Mouse (Mus musculus) embryonic facial prominence, embryonic 11.5 days (tissue): ENCODE measurements around the gene Naa80. TPM values are rescaled to one million over a fixed set of nuclear protein-coding genes. Genes with fewer than 3 reads are reported as not detected.
A peak's percentile ranks its signal among the peaks of the same experiment; 100 is the strongest.
"Not testable (repeated sequence)": the region's sequence is repeated elsewhere in the genome, so short reads cannot be mapped to it uniquely, and the experiment has no call there.

Experiments used
- ATAC-seq: fragments of 200-750 bp; cut with Nextera tagmentation; replicated peaks from 2 replicates; pipeline ENCODE4 v1.8.0; 2017; ENCODE audit warnings: low read depth; ENCODE audit not compliant: insufficient number of reproducible peaks, low FRiP score, low TSS enrichment
- DNase-seq: peaks from one replicate; pipeline ENCODE4 v3.0.0-alpha.2; 2015; ENCODE audit warnings: low spot score
- H3K27ac ChIP-seq: fragments of 300-500 bp; sonication (generic); replicated peaks from 2 replicates; pipeline ENCODE4 v1.5.1; 2014; ENCODE audit warnings: mild to moderate bottlenecking, low read depth, low read length, control low read depth
- H3K27me3 ChIP-seq: fragments of 300-500 bp; sonication (generic); 2 replicates; pipeline ENCODE4 v1.6.1; 2014; ENCODE audit warnings: mild to moderate bottlenecking, low read length, moderate library complexity, mixed read lengths; ENCODE audit not compliant: control insufficient read depth, insufficient read depth
- H3K36me3 ChIP-seq: fragments of 300-500 bp; sonication (generic); replicated peaks from 2 replicates; pipeline ENCODE4 v1.6.1; 2014; ENCODE audit warnings: low read depth, mild to moderate bottlenecking, low read length, moderate library complexity, mixed read lengths; ENCODE audit not compliant: control insufficient read depth, insufficient read depth
- H3K4me1 ChIP-seq: fragments of 300-500 bp; sonication (generic); 2 replicates; pipeline ENCODE4 v1.6.1; 2014; ENCODE audit warnings: low read length, mixed read lengths; ENCODE audit not compliant: control insufficient read depth, insufficient read depth
- H3K4me2 ChIP-seq: fragments of 300-500 bp; sonication (generic); 2 replicates; pipeline ENCODE4 v1.6.1; 2014; ENCODE audit warnings: low read depth, mild to moderate bottlenecking, control low read depth, low read length, moderate library complexity
- H3K4me3 ChIP-seq: fragments of 300-500 bp; sonication (generic); 2 replicates; pipeline ENCODE4 v1.5.1; 2014; ENCODE audit warnings: low read depth, low read length, control low read depth
- H3K9ac ChIP-seq: fragments of 300-500 bp; sonication (generic); replicated peaks from 2 replicates; pipeline ENCODE4 v1.6.1; 2014; ENCODE audit warnings: mild to moderate bottlenecking, control low read depth, low read length
- H3K9me3 ChIP-seq: fragments of 300-500 bp; sonication (generic); replicated peaks from 2 replicates; pipeline ENCODE4 v1.6.1; 2016; ENCODE audit warnings: mild to moderate bottlenecking, low read length, inconsistent platforms, mixed read lengths; ENCODE audit not compliant: control insufficient read depth
- WGBS: fragments of 180-500 bp; shearing (Covaris S2); extraction: QIAGEN DNeasy Blood & Tissue Kit; methylation state at CpG from one replicate; pipeline ENCODE4 v1.1.7; 2014; 5-methylcytosine and 5-hydroxymethylcytosine counted together
- polyA plus RNA-seq: library from polyadenylated mRNA; unstranded; fragments of >200 nt; fragmentation: Nextera tagmentation; extraction: Ambion mirVana; gene quantifications from 2 replicates; pipeline ENCODE4 v1.2.1, GENCODE M21; 2014

Naa80 gene
- polyA plus RNA-seq, 1 experiment from 2014 or later = 11.8 TPM

- Histone ChIP-seq H3K9ac (peak overlapping the region; percentile 87), H3K4me1 (0 out of 2 replicates have a peak, but pooled peaks cover 6% of the 10 kb centered on the region), H3K27ac (no peak overlapping the region), H3K9me3 (no peaks in the 10 kb centered on the region), H3K4me3 (peak overlapping the region; percentile 86), H3K36me3 (peaks cover 7% of the 10 kb centered on the region), H3K4me2 (peak overlapping the region; percentile 51), H3K27me3 (no peaks in the 10 kb centered on the region)
- DNase-seq = no peak
- no peak for ATAC-seq
- 50% methylated on average over 13 of the region's 13 CpGs for WGBS
Observed at GRCm38 (mm10) chr9:107570016-107570415, 8.7 kb upstream of the Naa80 start.

GRCm38 (mm10) chr9:107570845-107571244 is 7.8 kb upstream of the Naa80 start:
- Histone ChIP-seq H3K9ac (peak overlapping the region; percentile 87), H3K36me3 (peaks cover 7% of the 10 kb centered on the region), H3K4me1 (0 out of 2 replicates have a peak, but pooled peaks cover 6% of the 10 kb centered on the region), H3K4me3 (peak overlapping the region; percentile 86), H3K27ac (no peak overlapping the region), H3K9me3 (no peaks in the 10 kb centered on the region), H3K27me3 (no peaks in the 10 kb centered on the region), H3K4me2 (peak overlapping the region; percentile 51)
- ATAC-seq = no peak
- 94% methylated on average over 21 of the region's 21 CpGs for WGBS
- no peak for DNase-seq

- no peak for ATAC-seq
- WGBS = 92% methylated on average over 22 of the region's 22 CpGs
- Histone ChIP-seq H3K36me3 (peaks cover 7% of the 10 kb centered on the region), H3K4me1 (0 out of 2 replicates have a peak, but pooled peaks cover 6% of the 10 kb centered on the region), H3K4me3 (no peak overlapping the region; the same call in 1 of the 2 replicates), H3K4me2 (no peak overlapping the region), H3K9me3 (no peaks in the 10 kb centered on the region), H3K27ac (no peak overlapping the region), H3K9ac (no peak overlapping the region), H3K27me3 (no peaks in the 10 kb centered on the region)
- no peak for DNase-seq
Observed at GRCm38 (mm10) chr9:107571534-107572326, 7.0 kb upstream of the Naa80 start.

GRCm38 (mm10) chr9:107572327-107572662 is 6.4 kb upstream of the Naa80 start:
- Histone ChIP-seq H3K4me1 (0 out of 2 replicates have a peak, but pooled peaks cover 6% of the 10 kb centered on the region), H3K9ac (no peak overlapping the region), H3K4me2 (no peak overlapping the region), H3K27ac (no peak overlapping the region), H3K4me3 (no peak overlapping the region; the same call in 1 of the 2 replicates), H3K36me3 (peaks cover 7% of the 10 kb centered on the region), H3K9me3 (no peaks in the 10 kb centered on the region), H3K27me3 (no peaks in the 10 kb centered on the region)
- no peak for ATAC-seq
- WGBS = 90% methylated on average over 2 of the region's 2 CpGs
- DNase-seq = no peak

- H3K36me3 ChIP-seq, H3K4me1 ChIP-seq, H3K27me3 ChIP-seq, H3K4me2 ChIP-seq, DNase-seq, H3K9ac ChIP-seq, ATAC-seq, H3K9me3 ChIP-seq, H3K27ac ChIP-seq, H3K4me3 ChIP-seq: not testable (repeated sequence)
- WGBS = 83% methylated on average over 6 of the region's 6 CpGs
Observed at GRCm38 (mm10) chr9:107573774-107574173, 4.9 kb upstream of the Naa80 start.

- Histone ChIP-seq H3K27me3 (no peaks in the 10 kb centered on the region), H3K9ac (no peak overlapping the region), H3K4me1 (no peaks in the 10 kb centered on the region; the same call in 1 of the 2 replicates), H3K27ac (no peak overlapping the region), H3K36me3 (peaks cover 7% of the 10 kb centered on the region), H3K4me2 (no peak overlapping the region), H3K9me3 (no peaks in the 10 kb centered on the region), H3K4me3 (no peak overlapping the region)
- DNase-seq (peak; percentile 44), ATAC-seq (no peak)
- WGBS = 85% methylated on average over 14 of the region's 14 CpGs
Observed at GRCm38 (mm10) chr9:107575579-107576356, 2.9 kb upstream of the Naa80 start.

GRCm38 (mm10) chr9:107576357-107577107 is 2.2 kb upstream of the Naa80 start, which contains the start of gene Hyal1:
Gene Hyal1, plus strand, starts transcription at chr9:107576927.
- DNase-seq = peak; percentile 86
- H3K27ac ChIP-seq = peak within 1 kb of the TSS; percentile 53

More at GRCm38 (mm10) chr9:107576357-107577107, 2.2 kb upstream of the Naa80 start, which contains the start of gene Hyal1:
- peak; percentile 64 for ATAC-seq
- Histone ChIP-seq H3K9ac (peak within 1 kb of the TSS; percentile 63), H3K4me3 (peak within 1 kb of the TSS; percentile 33), H3K36me3 (peaks cover 7% of the 10 kb centered on the region), H3K9me3 (no peaks in the 10 kb centered on the region), H3K4me1 (no peaks in the 10 kb centered on the region; the same call in 1 of the 2 replicates), H3K27me3 (no peaks in the 10 kb centered on the region), H3K4me2 (peak within 1 kb of the TSS; percentile 65)
- 19% methylated on average over 16 of the region's 16 CpGs for WGBS
